Mouse (Mus musculus) yolk sac, embryonic 10.5 days (tissue): Measurements from ENCODE around the gene Jagn1.

Experiments
- DNase-seq: peaks from one replicate; pipeline ENCODE4 v3.0.0-alpha.2; 2017; ENCODE audit warnings: low spot score

Gene Jagn1

GRCm38 (mm10) chr6:113442442-113443090 lies at the start of gene Jagn1:
Jagn1 (plus strand) TSS chr6:113442569.
- peak; percentile 94 for DNase-seq

GRCm38 (mm10) chr6:113393951-113394350 lies 48.4 kb upstream of the Jagn1 start:
- no peak for DNase-seq

GRCm38 (mm10) chr6:113394811-113395210 lies 47.6 kb upstream of the Jagn1 start:
- no peak for DNase-seq

GRCm38 (mm10) chr6:113395501-113395900 lies 46.9 kb upstream of the Jagn1 start:
- DNase-seq: no peak

- no peak for DNase-seq
Measured at GRCm38 (mm10) chr6:113396270-113397030, 45.9 kb upstream of the Jagn1 start.

DNA sequence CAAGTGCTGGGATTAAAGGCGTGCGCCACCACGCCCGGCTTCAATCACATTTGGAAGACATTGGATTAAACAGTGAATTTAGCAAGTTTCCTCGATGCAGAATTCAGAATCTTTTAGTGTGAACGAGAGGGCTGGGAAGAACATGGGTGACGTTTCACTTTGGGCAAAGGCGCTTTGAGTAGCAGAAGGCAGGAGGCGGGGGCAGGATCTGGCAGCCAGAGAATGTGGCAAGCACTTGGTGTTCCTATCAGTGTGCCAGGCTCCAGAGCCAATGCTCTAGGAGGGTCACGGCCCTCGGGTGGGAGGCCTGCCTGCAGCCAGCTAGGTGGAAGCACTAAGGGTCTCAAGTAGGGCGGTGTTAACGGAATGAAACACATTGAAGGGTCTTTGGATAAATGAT lies 40.3 kb upstream of the Jagn1 start:
- no peak for DNase-seq

- peak; percentile 82 for DNase-seq
Measured at GRCm38 (mm10) chr6:113404649-113405448, 37.5 kb upstream of the Jagn1 start.

- DNase-seq: no peak
Measured at GRCm38 (mm10) chr6:113405483-113405882, 36.9 kb upstream of the Jagn1 start.

DNA sequence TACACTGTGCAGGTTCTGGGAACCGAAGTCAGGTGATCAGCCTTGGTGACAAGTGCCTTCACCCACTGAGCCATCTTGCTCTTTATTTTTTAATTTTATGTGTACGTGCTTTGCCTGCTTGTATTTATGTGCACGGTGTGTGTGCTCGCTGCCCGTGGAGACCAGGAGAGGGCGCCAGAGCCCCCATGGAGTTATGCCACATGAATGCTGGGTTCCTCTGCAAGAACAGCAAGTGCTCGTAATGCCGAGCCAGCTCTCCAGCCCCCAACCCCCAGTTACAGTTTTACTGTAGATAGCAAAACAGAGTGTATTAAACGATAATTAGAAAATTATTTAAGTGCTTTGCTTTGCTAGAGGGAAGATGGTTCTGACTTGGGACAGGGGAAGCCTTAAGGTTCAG lies 35.7 kb upstream of the Jagn1 start:
- DNase-seq: no peak

GRCm38 (mm10) chr6:113410001-113410400 lies 32.4 kb upstream of the Jagn1 start:
- no peak for DNase-seq

GRCm38 (mm10) chr6:113416416-113416815 lies 26.0 kb upstream of the Jagn1 start:
- no peak for DNase-seq

DNA sequence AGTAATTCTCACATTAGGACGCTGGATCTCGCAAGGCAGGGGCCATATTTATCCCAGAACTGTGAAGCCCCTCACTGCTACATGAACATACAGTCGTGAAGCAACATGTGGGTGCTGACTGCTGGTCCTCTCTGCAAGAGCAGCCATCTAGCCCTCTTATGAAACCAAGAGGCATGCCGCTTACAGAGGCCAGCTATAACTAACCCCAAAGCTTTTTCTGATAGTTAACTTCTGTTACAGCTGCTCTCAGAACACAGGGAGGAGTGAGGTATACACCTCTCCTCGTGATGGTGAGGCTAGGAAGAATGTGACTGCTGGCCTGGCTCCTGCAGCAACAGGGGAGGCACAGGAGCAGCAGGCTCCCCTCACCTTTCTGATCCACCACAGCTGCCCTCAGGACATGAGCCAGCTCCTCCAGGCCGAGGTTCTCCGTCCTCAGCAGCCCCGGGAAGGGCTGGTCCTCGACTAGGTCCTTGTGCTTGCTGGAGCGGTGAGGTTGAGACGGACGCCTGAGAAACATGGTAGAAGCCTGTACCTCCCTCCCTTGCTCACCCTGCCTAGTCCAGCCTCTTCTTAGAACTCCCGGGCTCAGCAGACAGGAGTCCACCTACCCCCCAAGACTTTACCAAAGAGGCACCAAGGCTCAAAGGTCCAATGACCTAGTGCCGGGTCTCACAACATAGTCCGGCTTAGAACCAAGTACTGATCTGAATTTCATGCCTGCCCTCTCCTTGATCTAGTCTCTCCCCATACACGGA lies 23.7 kb upstream of the Jagn1 start:
- no peak for DNase-seq

DNA sequence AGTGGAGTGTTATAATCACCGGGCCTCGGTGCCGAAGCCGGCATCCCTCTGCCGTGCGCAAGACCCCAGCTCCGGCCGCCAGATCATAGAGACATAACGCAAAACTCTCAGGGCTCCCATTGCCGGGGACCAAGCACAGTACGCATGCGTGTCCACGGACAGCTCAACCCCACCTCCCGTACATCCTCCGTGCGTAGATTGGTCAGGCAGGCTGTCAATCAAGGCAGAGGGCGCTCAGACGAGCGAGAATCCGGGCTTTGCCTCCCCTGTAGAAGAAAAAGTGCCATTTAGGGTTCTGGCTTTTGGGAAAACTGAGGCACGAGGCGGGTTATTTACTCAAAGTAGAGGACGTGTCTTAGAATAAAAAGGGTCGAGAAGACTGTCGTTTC lies 23.2 kb upstream of the Jagn1 start, which contains the start of gene Rpusd3:
Gene Rpusd3 (minus strand): TSS at position 142 of the 389 bp plus-strand sequence.
- peak; percentile 94 for DNase-seq

GRCm38 (mm10) chr6:113423000-113423399 lies 19.4 kb upstream of the Jagn1 start:
- no peak for DNase-seq

DNA sequence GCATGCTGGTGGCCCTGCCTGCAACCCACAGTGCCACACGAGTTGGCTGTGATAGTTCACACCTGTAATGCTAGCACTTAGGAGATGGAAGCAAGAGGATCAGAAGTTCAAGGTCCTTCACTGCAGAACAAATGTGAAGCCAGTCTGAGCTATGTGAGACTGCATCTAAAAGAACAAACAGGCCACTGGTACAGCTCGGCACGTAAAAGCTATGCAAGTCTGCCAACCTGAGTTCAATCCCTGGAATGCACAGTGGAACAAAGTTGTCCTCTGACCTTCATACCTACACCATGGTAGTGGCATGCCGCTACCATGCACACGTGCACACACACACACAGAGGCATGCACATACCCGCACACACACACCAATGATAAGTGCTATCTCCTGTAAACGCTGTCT lies 18.2 kb upstream of the Jagn1 start:
- DNase-seq: no peak

GRCm38 (mm10) chr6:113426696-113427095 lies 15.7 kb upstream of the Jagn1 start:
- DNase-seq: no peak

- peak; percentile 56 for DNase-seq
Measured at GRCm38 (mm10) chr6:113427397-113427796, 15.0 kb upstream of the Jagn1 start.

- peak; percentile 67 for DNase-seq
Measured at GRCm38 (mm10) chr6:113428006-113428405, 14.4 kb upstream of the Jagn1 start.

DNA sequence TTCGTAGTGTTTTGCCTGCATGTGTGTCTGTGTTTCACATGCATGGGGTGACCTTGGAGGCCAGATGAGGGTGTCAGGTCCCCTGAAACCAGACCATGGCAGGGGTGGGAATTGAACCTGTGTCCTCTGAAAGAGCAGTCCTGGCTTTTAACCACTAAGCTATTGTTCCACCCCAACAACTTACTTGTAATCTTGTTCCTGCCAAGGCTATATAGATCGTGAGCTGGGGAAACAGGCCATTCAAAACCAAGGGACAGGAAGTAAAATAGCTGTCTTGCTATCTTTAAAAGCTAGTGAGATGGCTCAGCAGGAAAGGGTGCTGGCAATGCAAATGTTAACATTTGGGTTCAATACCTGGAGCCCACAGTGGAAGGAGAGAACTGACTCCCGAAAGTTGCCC lies 12.4 kb upstream of the Jagn1 start:
- DNase-seq: no peak

GRCm38 (mm10) chr6:113430846-113431245 lies 11.5 kb upstream of the Jagn1 start:
- peak; percentile 49 for DNase-seq

DNA sequence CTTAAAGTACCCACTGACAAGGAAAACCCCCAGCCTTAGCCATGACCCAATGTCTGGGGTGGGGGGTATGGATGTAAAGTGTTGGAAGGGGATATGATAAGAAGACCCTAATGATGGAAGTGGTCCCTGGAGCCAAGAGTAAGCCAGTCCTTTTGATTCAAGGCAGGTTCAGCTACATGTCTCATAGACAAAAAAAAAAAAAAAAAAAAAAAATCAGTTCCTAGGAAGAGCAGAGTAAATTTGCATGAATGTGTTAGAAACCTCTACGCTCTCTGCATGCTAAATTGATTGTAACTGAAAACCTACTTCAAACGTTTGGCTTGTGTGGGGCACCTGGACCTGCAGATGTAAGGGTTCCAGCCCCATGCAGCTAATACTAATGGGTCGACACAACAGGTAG lies 10.6 kb upstream of the Jagn1 start:
- no peak for DNase-seq

- DNase-seq: no peak
Measured at GRCm38 (mm10) chr6:113433661-113434060, 8.7 kb upstream of the Jagn1 start.
